Mouse (Mus musculus) left cerebral cortex, postnatal 14 days (tissue): ENCODE data around the gene Pnkd. TPM values are rescaled to one million over a fixed set of nuclear protein-coding genes. Genes with fewer than 3 reads are reported as not detected.

Source experiments
- DNase-seq, 2 experiments: peaks; one replicate each; pipeline ENCODE4 v3.0.0; 2021 to 2022; ENCODE audit warnings: low spot score in 2 of 2, mixed read lengths in 1 of 2
- intact Hi-C: fragments of 180-260 bp; cut with DNase I; formaldehyde crosslinking; loops from one replicate; pipeline ENCODE4 v1.15.1; 2025
- total RNA-seq, 2 experiments: library from RNA; stranded (reverse); gene quantifications; 2 replicates each; pipeline ENCODE4 v1.2.3; 2021

Gene Pnkd
- total RNA-seq, 2 experiments from 2014 or later, result 118 to 134 TPM

- DNase-seq, result no peak
- intact Hi-C loops, result no loop called here
Measured at GRCm38 (mm10) chr1:74370040-74370439, 85.3 kb downstream of the Pnkd start.

GRCm38 (mm10) chr1:74373372-74373771, 88.6 kb downstream of the Pnkd start:
- intact Hi-C loops, result no loop called here
- DNase-seq, result no peak

- no peak for DNase-seq
- intact Hi-C loops, result no loop called here
Measured at GRCm38 (mm10) chr1:74374980-74375379, 90.2 kb downstream of the Pnkd start, which contains the start of gene Slc11a1. Gene Slc11a1, plus strand, starts transcription at chr1:74375195.

- intact Hi-C loops, result no loop called here
Measured at GRCm38 (mm10) chr1:74375561-74375960, 90.8 kb downstream of the Pnkd start.

GRCm38 (mm10) chr1:74376396-74376795, 91.7 kb downstream of the Pnkd start:
- no peak for DNase-seq
- intact Hi-C loops, result no loop called here

More at GRCm38 (mm10) chr1:74375561-74375960, 90.8 kb downstream of the Pnkd start:
- DNase-seq, result no peak

- intact Hi-C loops, result no loop called here
Measured at GRCm38 (mm10) chr1:74379058-74379504, 94.4 kb downstream of the Pnkd start.

GRCm38 (mm10) chr1:74380484-74380883, 95.8 kb downstream of the Pnkd start:
- no peak for DNase-seq

More at GRCm38 (mm10) chr1:74379058-74379504, 94.4 kb downstream of the Pnkd start:
- no peak for DNase-seq

GRCm38 (mm10) chr1:74381588-74382021, 96.9 kb downstream of the Pnkd start:
- no peak for DNase-seq
- intact Hi-C loops, result no loop called here

More at GRCm38 (mm10) chr1:74380484-74380883, 95.8 kb downstream of the Pnkd start:
- intact Hi-C loops, result no loop called here

- DNase-seq, result no peak
- intact Hi-C loops, result no loop called here
Measured at GRCm38 (mm10) chr1:74383385-74383784, 98.7 kb downstream of the Pnkd start.

GRCm38 (mm10) chr1:74384525-74384924, 99.8 kb downstream of the Pnkd start:
- DNase-seq, result no peak
- intact Hi-C loops, result no loop called here

- intact Hi-C loops, result no loop called here
Measured at GRCm38 (mm10) chr1:74385064-74385463, 100.3 kb downstream of the Pnkd start.

GRCm38 (mm10) chr1:74385531-74385930, 100.8 kb downstream of the Pnkd start:
- intact Hi-C loops, result no loop called here
- no peak for DNase-seq

More at GRCm38 (mm10) chr1:74385064-74385463, 100.3 kb downstream of the Pnkd start:
- no peak for DNase-seq

- intact Hi-C loops, result no loop called here
- DNase-seq, result no peak
Measured at GRCm38 (mm10) chr1:74386363-74386713, 101.6 kb downstream of the Pnkd start.

GRCm38 (mm10) chr1:74386714-74387385, 102.1 kb downstream of the Pnkd start:
- intact Hi-C loops, result loop anchor here (1.0 kb wide), 1 partner anchor 74 kb away; no protein-coding TSS in a partner anchor

GRCm38 (mm10) chr1:74387386-74387988, 102.8 kb downstream of the Pnkd start:
- intact Hi-C loops, result loop anchor here (1.0 kb wide), 1 partner anchor 74 kb away; no protein-coding TSS in a partner anchor
- DNase-seq, result no peak

More at GRCm38 (mm10) chr1:74386714-74387385, 102.1 kb downstream of the Pnkd start:
- DNase-seq, result peak; percentile 91 to 92

- intact Hi-C loops, result no loop called here
- DNase-seq, result no peak
Measured at GRCm38 (mm10) chr1:74388398-74388920, 103.7 kb downstream of the Pnkd start.

- intact Hi-C loops, result loop anchor here (5.0 kb wide), 1 partner anchor 62 kb away; no protein-coding TSS in a partner anchor
- no peak for DNase-seq
Measured at GRCm38 (mm10) chr1:74389831-74390286, 105.1 kb downstream of the Pnkd start.

GRCm38 (mm10) chr1:74390287-74390906, 105.7 kb downstream of the Pnkd start:
- peak in 1 of 2 experiments; percentile 39 for DNase-seq
- intact Hi-C loops, result loop anchor here (5.0 kb wide), 1 partner anchor 62 kb away; no protein-coding TSS in a partner anchor

- DNase-seq, result peak; percentile 95 to 97
- intact Hi-C loops, result loop anchor here (5.0 kb wide), 1 partner anchor 61 kb away; no protein-coding TSS in a partner anchor
Measured at GRCm38 (mm10) chr1:74390924-74391748, 106.4 kb downstream of the Pnkd start, which contains the start of gene Ctdsp1. Gene Ctdsp1, plus strand, starts transcription at chr1:74391509.
